Mouse (Mus musculus) retina, postnatal 1 day (tissue): ENCODE results near the gene Gdf15.
"Not testable (repeated sequence)": the region's sequence is repeated elsewhere in the genome, so short reads cannot be mapped to it uniquely, and the experiment has no call there.

ENCODE experiments used
- DNase-seq: peaks from one replicate; pipeline ENCODE4 v3.0.0-alpha.2; 2012

Gene Gdf15

DNA sequence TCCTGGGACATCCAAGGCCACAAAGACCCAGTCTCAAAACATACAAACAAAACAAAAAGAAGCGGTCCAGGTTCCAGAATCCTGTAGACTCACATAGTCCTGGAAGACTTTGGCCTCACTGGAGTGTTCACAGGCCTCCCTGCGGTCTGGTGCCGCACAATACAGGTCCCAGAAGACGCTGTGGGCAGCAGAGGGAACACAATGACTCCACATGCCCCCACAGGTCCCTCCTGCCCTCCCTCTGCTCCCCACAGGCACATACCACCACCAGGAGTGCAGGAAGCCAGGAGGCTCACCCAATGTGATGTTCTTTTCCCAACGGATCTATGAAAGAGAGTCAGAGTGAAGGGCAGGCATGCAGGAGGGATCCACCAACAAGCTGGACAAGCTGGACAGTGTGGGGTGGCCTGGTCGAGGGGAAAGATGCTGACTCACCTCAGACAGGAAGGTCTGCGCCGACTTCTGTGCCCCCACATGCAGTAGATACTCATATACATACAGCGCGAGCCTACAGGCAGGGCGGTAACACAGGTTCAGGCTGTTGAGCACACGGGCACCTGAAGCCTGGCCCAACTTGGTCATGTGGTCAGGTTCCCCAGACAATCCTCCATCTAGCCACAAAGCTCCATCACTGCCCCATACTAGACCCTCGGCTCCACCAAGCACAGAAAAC is 30.0 kb downstream of the Gdf15 start:
- no peak for DNase-seq

DNA sequence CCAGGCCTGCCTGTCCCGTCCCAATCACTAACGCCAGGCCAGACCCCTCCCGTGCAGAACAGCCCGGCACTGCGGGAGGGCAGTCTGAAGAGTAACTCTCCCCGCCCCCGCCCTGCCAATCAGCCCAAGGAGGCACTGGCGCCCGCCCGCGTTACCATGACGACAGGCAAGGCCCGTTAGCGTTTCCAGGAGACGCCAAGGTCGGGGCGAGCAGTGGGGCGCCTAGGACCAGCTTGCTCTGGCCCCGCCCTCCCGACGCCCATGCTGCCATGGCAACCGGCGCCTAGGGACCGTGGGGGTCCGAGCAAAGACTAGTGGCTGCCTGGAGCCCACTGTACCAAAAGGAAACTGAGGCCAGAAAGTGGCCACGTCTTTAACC is 31.0 kb downstream of the Gdf15 start:
- peak; percentile 97 for DNase-seq

DNA sequence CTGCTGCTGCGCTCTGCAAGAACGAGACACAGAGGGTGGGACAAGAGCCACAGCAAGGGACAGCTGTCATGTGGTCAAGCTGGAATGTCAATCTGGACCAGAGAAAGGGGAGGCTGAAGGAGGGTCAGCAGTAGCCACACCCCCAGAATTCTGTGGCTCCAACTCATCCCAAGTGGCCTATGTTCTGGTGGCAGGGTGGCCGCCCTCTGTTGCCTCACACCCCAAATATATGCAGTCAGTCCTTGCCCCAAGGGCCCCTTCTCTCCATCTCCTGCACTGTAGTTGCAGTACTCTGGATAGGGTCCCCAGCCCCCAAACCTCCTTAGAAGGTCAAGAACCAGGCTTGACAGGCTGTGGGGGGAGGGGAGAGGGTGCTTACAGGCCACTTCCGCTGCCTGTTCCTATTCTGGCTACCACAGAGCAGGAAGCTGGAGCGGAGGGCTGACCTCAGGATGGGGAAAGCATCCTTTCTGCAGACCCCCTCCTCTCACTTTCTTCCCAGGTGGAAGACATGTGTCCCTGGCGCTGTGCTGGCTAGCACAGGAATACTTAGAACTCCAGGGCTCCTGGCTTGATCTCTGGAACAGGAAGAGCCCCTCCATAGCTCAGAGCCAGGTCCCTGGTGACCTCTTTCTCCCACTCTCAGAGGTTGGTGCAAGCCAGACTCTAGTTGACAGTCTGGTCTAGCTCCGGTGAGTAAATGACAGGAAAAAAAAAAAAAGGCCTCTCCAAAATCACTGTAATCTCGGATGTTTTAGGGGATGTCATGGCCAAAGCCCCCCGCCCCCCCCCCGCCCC is 31.6 kb downstream of the Gdf15 start:
- peak; percentile 50 for DNase-seq

DNA sequence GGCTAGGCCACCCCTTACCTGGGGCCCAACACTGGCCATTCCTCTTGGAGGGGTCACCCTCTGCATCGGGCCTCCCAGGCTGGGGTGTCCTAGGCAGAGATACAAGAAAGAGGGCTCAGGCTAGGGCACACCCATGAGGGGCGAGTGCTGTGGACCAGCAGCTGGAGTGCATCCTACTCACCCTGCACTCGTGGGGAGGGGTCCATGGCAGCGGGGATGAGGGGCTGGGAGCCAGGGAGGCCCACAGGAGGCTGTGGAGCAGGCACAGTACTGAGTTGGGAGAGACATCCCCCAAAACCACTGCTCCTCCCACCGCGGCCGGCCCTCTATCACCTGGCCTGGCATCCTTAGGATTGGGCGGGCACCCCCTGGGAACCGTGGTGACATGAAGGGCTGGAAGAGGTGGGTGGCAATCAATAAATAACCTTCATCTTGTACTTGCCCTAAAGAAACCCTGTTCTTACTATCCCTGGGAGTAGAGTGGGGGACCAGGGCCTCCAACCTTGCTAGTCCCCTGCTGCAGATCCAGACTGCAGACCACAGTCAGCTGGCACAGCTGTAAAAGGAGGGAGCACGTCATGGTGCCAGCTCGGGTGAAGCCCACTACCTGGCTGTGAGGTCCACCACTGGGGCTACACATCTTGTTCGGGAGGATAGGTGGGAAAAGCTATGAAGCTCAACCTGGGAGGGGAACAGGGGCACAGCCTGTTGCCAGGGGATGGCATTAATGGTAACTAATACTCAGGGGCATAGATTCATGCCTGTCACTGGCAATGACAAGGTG is 32.6 kb downstream of the Gdf15 start:
- DNase-seq, result no peak

DNA sequence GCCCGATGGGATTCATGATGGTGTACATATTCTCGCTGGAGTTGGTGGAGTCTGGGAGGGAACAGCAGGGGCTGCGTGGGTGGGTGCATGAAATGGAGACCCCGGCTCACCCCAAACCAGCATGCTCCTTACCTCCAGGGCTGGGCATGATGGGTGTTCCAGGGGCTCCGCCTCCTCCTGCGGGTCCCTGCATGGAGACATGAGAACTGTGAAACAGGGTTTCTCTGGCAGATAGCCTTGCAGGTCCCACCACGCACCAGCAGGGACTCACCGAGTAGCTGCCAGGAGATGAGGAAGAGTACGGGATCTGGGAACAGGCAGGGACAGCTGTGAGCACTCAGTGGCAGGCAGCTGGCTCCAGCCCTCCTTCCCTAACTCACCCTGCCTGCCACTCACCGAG is 33.5 kb downstream of the Gdf15 start:
- no peak for DNase-seq

DNA sequence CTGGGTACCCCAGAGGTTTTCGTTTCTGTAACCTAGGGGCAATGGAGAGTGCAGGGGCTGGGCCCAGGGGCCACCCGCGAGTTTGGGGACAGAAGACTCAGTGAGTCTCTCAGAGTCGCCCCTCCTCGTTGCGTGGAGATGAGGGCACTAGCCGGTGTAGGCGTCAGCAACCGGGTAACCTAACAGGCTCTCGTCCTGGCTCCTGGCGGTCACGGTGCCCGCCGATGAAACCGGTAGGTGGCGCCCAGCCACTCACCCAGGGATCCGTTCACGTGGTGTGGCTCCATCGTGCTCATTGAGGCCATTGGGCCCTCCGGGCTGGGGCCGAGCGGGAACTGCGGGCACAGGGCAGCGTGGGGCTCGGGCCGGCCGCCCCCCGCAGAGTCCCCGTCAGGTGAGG is 34.0 kb downstream of the Gdf15 start:
- peak; percentile 91 for DNase-seq

DNA sequence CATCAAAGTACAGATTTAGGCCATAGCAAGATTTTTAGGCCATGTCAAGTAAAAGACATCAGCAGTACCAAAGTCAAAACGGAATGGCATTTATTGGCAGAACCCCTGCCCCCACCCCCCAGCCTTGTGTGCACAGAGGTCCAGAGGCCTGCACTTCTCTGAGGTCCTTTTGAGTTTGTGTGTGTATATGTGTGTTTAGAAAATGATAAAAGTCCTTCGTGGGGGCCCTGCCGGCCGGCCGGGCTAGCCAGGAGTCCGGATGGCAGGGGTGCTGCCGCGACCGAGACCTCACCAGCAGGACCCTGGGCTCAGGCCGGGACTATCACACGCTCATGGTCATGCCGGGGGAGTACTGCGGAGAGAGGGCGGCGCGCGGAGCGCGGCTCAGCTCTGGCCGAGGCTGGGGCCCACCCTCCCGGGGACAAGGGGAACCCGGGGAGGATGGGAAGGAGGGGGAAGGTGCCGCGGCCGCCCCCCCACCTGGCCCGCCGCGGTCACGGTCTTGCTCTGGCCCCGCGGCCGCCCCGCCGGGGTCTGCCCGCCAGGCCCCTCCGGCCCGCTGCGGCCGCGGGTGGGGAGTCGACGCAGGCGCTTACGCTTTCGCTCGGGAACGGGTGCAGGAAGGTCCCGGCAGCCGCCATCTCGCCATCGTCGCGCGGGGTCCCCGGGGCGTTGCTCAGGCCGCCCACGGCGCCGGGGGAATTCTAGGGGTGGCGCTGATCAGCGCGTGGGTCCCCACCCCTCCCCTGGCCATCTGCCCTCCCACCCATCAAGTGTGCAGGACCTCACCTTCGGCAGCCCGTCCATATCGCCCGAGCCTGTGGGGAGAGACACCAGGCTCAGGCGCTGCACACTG is 34.6 kb downstream of the Gdf15 start:
- DNase-seq, result no peak

DNA sequence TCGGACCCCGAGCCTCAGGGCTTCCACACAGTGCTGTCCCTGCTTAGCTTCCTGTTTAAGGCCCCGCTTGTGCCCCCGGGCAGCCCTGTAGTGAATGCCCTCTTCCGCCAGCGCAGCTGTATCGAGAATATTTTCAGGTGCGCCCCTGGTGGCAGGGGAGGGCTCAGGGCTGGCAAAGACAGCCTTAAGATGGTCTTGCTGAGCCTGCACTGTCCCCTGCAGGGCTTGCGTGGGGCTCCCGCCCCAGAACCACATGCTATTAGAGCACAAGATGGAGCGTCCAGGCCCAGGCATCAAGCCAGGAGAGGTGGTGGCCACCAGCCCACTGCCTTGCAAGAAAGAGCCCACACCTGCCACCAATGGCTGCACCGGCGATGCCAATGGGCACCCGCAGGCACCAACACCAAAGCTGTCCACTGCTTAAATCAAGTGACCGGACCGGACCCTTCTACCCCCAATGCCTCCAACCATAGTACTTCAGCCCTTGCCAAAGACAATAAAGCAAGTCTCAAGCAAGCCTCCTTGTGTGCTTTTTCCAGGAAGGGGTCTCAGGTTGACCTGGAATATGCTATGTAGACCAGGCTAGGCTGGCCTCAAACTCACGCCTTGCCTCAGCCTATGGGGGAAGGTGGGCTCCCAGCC is 35.4 kb downstream of the Gdf15 start:
- peak; percentile 53 for DNase-seq

DNA sequence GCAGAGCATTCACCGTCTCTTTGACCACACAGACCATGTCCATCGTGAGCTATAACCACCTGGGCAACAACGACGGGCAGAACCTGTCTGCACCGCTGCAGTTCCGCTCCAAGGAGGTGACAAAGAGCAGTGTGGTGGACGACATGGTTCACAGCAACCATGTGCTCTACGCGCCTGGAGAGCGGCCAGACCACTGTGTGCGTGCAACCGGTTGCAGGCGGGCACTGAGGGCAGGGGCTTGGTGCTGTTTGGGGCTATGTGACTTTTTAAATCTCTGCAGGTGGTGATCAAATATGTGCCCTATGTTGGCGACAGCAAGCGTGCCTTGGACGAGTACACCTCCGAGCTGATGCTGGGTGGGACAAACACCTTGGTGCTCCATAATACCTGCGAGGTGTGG is 36.0 kb downstream of the Gdf15 start:
- no peak for DNase-seq

DNA sequence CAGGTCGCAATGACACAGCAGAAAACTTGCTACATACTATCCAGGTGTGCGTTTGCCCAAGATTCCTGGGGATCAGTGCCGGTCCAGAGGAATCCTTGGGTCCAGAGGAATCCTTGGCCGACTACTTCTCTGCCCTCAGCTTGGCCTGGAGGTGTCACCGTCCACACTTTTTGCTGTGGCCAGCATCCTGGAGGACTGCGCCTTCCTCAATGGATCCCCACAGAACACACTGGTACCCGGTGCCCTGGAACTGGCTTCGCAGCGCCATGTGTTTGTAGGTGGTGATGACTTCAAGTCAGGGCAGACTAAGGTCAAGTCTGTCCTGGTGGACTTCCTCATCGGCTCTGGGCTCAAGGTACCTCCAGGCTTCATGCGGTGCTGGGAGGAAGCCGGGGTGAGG is 36.4 kb downstream of the Gdf15 start:
- DNase-seq, result no peak

DNA sequence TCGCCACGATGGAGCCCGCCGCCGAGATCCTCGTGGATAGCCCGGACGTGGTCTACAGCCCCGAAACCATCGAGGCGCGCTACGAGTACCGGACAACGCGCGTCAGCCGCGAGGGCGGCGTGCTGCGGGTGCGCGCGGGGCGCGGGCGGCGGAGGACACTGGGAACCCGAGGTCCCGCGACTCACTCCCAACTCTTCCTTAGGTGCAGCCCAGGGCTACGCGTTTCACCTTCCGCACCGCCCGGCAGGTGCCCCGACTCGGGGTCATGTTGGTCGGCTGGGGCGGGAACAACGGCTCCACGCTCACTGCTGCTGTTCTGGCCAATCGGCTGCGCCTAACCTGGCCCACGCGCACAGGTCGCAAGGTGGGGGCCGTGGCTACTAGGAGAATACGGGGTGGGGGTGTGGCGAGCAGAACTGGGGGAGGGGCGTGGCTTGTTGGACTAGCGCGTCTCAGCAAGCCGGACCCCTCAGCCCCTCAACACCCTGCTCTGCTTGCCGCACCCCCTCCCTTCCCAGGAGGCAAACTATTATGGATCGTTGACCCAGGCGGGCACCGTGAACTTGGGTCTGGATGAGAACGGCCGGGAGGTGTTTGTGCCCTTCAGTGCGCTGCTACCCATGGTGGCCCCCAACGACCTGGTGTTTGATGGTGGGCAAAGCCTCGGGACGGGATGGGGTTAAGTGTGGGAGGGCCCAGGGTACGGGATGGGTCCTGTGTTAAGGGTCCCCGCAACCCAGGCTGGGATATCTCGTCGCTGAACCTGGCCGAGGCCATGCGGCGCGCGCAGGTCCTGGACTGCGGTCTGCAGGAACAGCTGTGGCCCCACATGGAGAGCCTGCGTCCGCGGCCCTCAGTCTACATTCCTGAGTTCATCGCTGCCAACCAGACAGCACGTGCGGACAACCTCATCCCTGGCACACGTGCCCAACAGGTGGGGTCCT is 37.4 kb downstream of the Gdf15 start:
- DNase-seq, result peak; percentile 63

DNA sequence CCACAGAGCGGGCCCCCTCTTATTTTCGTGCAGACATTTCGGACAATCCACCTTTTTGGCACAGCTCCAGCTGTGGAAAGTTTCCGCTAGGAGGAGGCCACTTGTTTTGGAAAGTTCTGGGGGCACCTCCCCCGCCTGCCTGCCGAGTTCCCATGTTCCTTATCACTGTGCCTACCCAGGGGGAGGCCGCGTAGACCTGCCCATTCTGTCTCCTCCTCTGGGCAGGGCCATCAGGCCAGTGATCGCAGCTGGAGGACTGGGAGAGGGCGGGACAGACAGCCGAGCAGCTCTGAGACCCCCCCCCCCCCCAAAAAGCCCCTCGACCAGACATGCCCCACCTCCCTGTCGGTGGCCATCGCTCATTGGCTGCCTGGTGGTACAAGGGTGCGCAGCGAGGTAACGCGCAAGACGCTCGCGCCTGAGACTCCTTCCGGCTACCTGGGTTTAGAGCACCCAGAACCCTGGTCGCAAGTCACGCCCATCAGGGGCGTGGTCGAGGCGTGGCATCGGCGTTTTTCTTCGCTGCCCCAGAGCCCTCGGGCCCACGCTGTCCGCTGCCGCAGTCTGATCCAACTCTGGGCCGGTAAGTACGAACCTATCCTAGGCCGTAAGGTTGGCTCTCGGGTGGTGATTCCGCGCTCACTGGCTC is 38.2 kb downstream of the Gdf15 start, which contains the start of gene Isyna1:
Isyna1 (plus strand) TSS at position 413 of the 649 bp plus-strand sequence.
- peak; percentile 90 for DNase-seq

DNA sequence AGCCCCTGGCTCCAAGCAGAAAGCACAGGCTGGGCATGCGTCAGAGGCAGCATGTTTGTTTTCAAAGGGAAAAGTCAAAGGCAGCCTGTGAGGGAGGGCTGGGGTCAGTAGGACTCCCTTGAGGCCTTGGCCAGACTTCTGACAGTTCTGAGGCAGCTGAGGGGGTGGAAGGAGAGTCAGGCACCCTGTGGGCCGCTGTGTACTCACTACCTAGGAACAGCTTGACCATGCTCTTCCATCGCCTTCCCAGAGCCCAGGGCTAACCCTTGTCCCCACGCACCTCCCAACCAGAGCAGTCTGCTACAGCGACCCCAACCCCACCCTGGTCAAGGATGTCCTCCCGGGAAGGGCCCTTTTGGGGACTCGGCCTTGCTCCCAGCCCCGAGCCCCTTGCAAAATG is 39.1 kb downstream of the Gdf15 start:
- no peak for DNase-seq

DNA sequence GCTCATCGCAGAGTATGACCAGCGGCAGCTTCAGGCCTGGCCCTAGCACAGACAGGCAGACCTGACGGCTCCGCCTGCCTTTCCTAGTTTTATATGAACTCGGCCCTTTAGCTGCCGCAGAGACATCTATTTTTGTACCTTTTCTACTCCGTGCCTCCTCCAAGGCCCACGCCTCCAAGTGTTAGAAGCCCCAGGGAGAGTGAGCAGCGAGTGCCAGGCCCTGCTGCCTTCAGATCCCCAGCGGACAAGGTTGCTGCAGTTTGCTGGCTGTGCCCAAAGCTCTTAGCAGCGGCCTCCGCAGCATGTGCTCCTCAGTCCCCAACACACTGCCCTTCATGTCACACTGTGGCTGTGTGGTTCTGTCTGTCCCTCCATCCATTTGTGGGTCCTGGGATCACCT is 40.7 kb downstream of the Gdf15 start:
- DNase-seq, result no peak

DNA sequence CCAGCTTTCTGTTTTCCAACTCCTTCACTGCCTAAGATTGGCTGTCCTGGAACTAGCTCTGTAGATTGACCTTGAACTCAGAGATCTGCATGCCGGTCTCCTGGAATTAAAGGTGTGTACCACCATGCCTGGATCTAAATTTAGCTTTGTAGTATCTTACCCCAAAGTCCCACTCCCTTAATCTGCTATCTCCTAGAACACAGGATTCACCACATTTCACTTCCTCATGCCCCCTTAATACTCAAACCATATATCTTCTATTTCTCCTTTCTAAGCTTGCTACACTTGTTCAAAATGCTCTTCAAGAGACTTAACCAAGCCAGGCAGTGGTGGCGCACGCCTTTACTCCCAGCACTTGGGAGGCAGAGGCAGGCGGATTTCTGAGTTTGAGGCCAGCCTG is 44.3 kb downstream of the Gdf15 start:
- DNase-seq, result not testable (repeated sequence)

DNA sequence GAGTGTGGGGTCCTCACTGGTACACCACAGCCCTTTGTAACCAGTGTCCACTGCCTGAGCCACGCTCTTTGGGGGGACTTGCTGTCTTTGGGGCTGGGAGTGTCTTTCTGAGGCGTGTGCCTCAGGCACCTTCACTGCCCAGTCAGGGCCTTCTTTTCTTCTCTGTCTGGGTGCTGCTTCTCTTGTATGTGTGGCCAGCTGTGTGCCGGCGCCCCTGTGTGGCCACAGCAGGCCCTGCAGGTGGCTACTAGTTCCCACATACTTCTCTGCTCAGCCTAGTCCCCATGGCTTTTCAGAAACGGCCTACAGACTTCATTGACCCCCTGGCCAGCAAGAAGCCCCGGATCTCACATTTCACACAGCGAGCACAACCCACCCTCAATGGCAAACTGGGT is 47.0 kb downstream of the Gdf15 start:
- DNase-seq, result peak; percentile 69

DNA sequence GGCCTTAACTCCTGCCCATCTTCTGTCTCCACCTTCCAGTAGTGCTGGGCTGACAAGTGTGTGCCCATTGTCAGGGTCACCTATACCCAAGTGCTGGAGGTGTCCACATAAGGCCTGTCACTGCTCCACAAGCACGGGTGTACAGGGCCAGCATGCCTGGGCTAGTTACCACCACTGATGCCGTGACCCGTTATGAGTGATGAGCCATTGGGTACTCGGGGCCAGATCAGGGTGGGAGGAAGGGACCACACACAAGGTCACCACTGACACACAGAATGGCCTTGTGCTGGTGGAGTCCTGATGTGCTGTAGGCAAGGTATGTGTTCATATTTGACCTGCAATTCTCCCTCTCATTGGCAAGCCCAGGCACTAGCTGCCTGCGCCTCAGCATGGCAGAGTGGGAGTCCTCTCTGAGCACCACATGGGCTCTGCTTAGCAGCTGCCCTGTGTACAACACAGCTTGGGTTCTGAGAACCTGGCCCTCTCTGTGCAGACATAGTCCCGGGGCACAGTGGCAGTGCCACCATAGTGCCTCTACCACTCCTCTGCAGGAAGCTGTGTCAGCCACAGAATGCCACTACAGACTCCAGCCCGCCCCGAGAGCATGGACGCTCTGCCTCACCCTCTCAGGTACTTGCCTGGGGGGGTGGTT is 47.5 kb downstream of the Gdf15 start:
- no peak for DNase-seq

DNA sequence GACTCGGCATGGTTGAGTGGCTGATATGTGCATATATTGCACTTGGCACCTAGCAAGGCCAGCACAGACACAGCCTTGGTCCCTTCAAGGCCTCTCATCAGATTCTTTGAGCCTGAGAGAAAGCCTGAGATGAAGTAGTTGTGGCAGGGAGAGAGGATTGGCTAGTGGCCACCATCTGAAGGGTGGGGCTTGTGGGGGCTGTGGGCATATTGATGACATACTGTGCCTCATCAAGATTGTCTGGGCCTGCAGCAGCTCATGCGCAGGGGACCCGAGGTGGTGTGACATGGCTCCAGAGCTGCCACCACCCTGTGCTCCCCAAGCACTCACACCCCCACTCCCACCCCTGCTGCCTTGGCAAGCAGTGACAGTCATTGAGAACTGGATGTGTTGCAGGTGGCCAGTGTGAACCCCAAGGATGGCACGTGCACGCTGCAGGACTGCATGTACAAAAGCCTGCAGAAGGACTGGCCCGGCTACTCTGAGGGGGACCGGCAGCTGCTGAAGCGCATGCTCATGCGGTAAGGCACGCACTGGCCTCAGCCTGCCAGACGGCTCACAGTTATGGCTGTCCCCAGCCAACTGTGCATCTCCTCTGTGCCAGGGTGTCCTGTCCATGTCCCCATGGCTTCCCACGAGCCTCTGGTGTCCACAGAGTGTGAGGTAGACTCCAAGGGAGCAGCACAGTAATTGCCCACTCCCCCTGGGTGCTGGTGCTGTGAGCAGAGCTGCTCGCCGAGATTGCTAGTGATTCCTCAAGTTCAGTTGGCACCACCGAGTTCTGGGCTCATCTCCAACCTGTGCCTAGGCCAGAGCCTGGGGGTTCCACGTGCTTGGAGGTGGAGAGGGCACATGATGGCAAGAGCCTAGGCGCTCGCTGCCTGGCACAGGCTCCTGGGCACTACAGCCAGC is 48.5 kb downstream of the Gdf15 start:
- no peak for DNase-seq
